Mouse (Mus musculus) layer of hippocampus, adult 11-12 months (tissue): ENCODE results near the gene Olfr283.
"Not testable (repeated sequence)": the region's sequence is repeated elsewhere in the genome, so short reads cannot be mapped to it uniquely, and the experiment has no call there.

Source experiments
- DNase-seq: peaks from one replicate; pipeline ENCODE4 v3.0.0; 2022; ENCODE audit warnings: low spot score

Gene Olfr283

GRCm38 (mm10) chr15:98380846-98381245, at the start of gene Olfr283:
Olfr283 (minus strand) TSS chr15:98380946.
- no peak for DNase-seq

GRCm38 (mm10) chr15:98425188-98425587, 44.4 kb upstream of the Olfr283 start:
- DNase-seq: no peak

- no peak for DNase-seq
These were observed 44.0 kb upstream of the Olfr283 start for GRCm38 (mm10) chr15:98424753-98425152.

- DNase-seq: no peak
These were observed 43.6 kb upstream of the Olfr283 start for GRCm38 (mm10) chr15:98424326-98424725.

GRCm38 (mm10) chr15:98420897-98421296, 40.2 kb upstream of the Olfr283 start:
- no peak for DNase-seq

- no peak for DNase-seq
These were observed 37.4 kb upstream of the Olfr283 start for GRCm38 (mm10) chr15:98418096-98418495.

- not testable (repeated sequence) for DNase-seq
These were observed 36.5 kb upstream of the Olfr283 start for GRCm38 (mm10) chr15:98417285-98417684.

- DNase-seq: not testable (repeated sequence)
These were observed 36.1 kb upstream of the Olfr283 start for GRCm38 (mm10) chr15:98416802-98417201.

- no peak for DNase-seq
These were observed 35.2 kb upstream of the Olfr283 start for GRCm38 (mm10) chr15:98415996-98416395.

GRCm38 (mm10) chr15:98410249-98410648, 29.5 kb upstream of the Olfr283 start:
- no peak for DNase-seq

GRCm38 (mm10) chr15:98409635-98410034, 28.9 kb upstream of the Olfr283 start:
- DNase-seq: no peak

GRCm38 (mm10) chr15:98408406-98409060, 27.8 kb upstream of the Olfr283 start:
- DNase-seq: peak; percentile 17

- no peak for DNase-seq
These were observed 21.6 kb upstream of the Olfr283 start for GRCm38 (mm10) chr15:98402356-98402755.

- no peak for DNase-seq
These were observed 16.4 kb upstream of the Olfr283 start for GRCm38 (mm10) chr15:98397136-98397535.

- no peak for DNase-seq
These were observed 11.1 kb upstream of the Olfr283 start for GRCm38 (mm10) chr15:98391903-98392187.

- DNase-seq: no peak
These were observed 10.5 kb upstream of the Olfr283 start for GRCm38 (mm10) chr15:98391081-98391902.

- DNase-seq: peak; percentile 61
These were observed 9.1 kb upstream of the Olfr283 start for GRCm38 (mm10) chr15:98389796-98390195.

- DNase-seq: no peak
These were observed 6.9 kb upstream of the Olfr283 start for GRCm38 (mm10) chr15:98387621-98388020.

- DNase-seq: no peak
These were observed 2.5 kb downstream of the Olfr283 start for GRCm38 (mm10) chr15:98378209-98378608.

GRCm38 (mm10) chr15:98340887-98341286, 39.9 kb downstream of the Olfr283 start, which contains the start of gene Olfr284:
Olfr284 (minus strand) TSS chr15:98340987.
- DNase-seq: no peak
